Mouse (Mus musculus) bone marrow, adult 2 months (tissue): ENCODE data around the gene Ankrd13b.

Experiments
- CTCF ChIP-seq: fragments of 200-500 bp; IDR thresholded peaks from 2 replicates; pipeline ENCODE4 v1.5.1; 2011; ENCODE audit warnings: low read length, control low read depth; ENCODE audit not compliant: control insufficient read depth, insufficient read depth
- POLR2A ChIP-seq: fragments of 200-500 bp; IDR thresholded peaks from 2 replicates; pipeline ENCODE4 v1.6.1; 2011; ENCODE audit warnings: low read depth, mild to moderate bottlenecking, control low read depth, low read length, borderline replicate concordance; ENCODE audit not compliant: control insufficient read depth

DNA sequence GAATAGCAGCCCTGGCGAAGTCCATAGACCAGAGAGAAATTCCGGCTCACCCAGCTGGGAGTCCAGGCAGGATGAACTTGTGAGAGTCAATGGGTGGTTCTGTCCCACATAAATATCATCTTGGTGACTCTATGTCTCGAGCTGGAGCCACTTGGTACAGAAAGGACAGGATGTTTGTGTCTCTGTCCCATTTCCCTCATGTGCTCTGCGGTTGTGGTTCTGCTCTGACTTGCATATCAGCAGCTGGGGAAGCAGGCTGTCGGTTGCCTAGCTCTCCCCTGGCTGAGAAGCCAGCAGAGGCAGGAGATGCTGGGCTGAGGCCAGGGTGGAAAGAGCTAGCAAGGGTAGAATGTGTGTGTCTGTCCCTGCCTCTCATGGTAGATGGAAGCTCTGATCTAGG is 29.6 kb upstream of the Ankrd13b start, which contains the start of gene Gm10392:
- TF ChIP-seq CTCF (no peak), POLR2A (peak; percentile 52; the same call in 1 of the 2 replicates)
